Mouse (Mus musculus): ENCODE measurements at regions not wholly inside any gene's neighbourhood (a gene's known extent, or its start where the extent isn't known, plus 50 kb on each side); places are given as distances from the start of the nearest gene placed in this dataset.

- Histone ChIP-seq H3K27me3 (ENCODE audit: control insufficient read depth, insufficient read depth, insufficient read length) (no peaks in the 10 kb centered on the region), H3K79me3 (ENCODE audit: low read depth) (no peaks in the 10 kb centered on the region), H3K4me3 (ENCODE audit: insufficient read depth, poor library complexity, severe bottlenecking) (no peak overlapping the region), H3K36me3 (ENCODE audit: control insufficient read depth, insufficient read depth) (no peaks in the 10 kb centered on the region), H3ac (ENCODE audit: control insufficient read depth, insufficient read length, low read depth) (no peak overlapping the region), H3K79me2 (ENCODE audit: control insufficient read depth, insufficient read depth) (no peaks in the 10 kb centered on the region)
- TF ChIP-seq CTCF (IDR thresholded peaks at IDR 0.05; ENCODE audit: control insufficient read depth, insufficient read depth, insufficient read length) (no peak), USF1 (IDR thresholded peaks at IDR 0.05; ENCODE audit: low read depth) (no peak), MYOG (IDR thresholded peaks at IDR 0.05; ENCODE audit: control insufficient read depth, extremely low read depth, insufficient read length) (no peak), MAX (IDR thresholded peaks at IDR 0.05) (no peak), CEBPB (IDR thresholded peaks at IDR 0.05; ENCODE audit: low read depth) (no peak), MYOD1 (IDR thresholded peaks at IDR 0.05; ENCODE audit: control insufficient read depth, insufficient read length, low read depth) (no peak)
These were observed 952.2 kb upstream of the Gm8797 start for GRCm38 (mm10) chr3:4798366-4798765.

DNA sequence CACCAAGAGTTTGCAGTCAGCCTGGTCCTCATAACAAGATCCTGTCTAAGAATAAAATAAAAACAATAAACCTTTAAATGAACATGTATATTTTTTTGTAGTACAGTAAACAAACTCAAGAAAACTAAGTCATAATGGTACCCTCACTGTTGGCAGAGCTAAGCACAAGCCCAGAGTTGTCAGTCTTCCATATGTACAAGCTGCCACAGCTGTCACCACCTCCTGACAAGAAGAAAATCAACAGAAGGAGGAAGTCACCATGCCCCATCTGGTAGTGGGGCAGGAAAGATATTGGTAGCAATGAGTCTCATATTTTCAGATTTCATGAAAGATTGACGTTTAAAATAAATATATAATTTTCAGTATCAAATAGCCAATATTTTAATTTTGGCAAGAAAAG lies 916.1 kb upstream of the Gm8797 start:
- TF ChIP-seq MYOG (IDR thresholded peaks at IDR 0.05; ENCODE audit: control insufficient read depth, extremely low read depth, insufficient read length) (no peak), MAX (IDR thresholded peaks at IDR 0.05) (no peak), USF1 (IDR thresholded peaks at IDR 0.05; ENCODE audit: low read depth) (no peak), CTCF (IDR thresholded peaks at IDR 0.05; ENCODE audit: control insufficient read depth, insufficient read depth, insufficient read length) (no peak), FOSL1 (IDR thresholded peaks at IDR 0.05; ENCODE audit: insufficient read depth, low read length, poor library complexity, severe bottlenecking) (no peak), MYOD1 (IDR thresholded peaks at IDR 0.05; ENCODE audit: control insufficient read depth, insufficient read length, low read depth) (no peak), CEBPB (IDR thresholded peaks at IDR 0.05; ENCODE audit: low read depth) (no peak)
- H3K79me3 ChIP-seq (ENCODE audit: low read depth): no peaks in the 10 kb centered on the region
- H3K4me3 ChIP-seq (ENCODE audit: insufficient read depth, poor library complexity, severe bottlenecking): no peak overlapping the region
- no peaks in the 10 kb centered on the region for H3K79me2 ChIP-seq (ENCODE audit: control insufficient read depth, insufficient read depth)
- H3ac ChIP-seq (ENCODE audit: control insufficient read depth, insufficient read length, low read depth): no peak overlapping the region
- H3K36me3 ChIP-seq (ENCODE audit: control insufficient read depth, insufficient read depth): no peaks in the 10 kb centered on the region
- no peaks in the 10 kb centered on the region for H3K27me3 ChIP-seq (ENCODE audit: control insufficient read depth, insufficient read depth, insufficient read length)

DNA sequence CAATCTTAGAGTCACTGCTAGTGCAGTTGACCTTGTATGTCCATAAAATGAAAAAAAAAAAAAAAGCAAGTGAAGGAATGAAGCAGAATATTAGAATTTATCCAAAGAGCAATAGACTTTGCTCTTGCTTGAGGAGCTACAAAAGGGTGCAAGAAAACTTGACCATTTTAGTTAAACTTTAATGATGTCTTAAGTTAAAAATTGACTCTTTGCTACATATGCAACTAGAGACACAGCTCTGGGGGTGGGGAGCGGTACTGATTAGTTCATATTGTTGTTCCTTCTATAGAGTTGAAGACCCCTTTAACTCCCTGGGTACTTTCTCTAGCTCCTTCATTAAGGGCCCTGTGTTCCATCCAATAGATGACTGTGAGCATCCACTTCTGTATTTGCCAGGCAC lies 915.0 kb upstream of the Gm8797 start:
- H3K79me2 ChIP-seq (ENCODE audit: control insufficient read depth, insufficient read depth): no peaks in the 10 kb centered on the region
- no peak for TF ChIP-seq FOSL1 (IDR thresholded peaks at IDR 0.05; ENCODE audit: insufficient read depth, low read length, poor library complexity, severe bottlenecking)
- TF ChIP-seq MYOD1 (IDR thresholded peaks at IDR 0.05; ENCODE audit: control insufficient read depth, insufficient read length, low read depth): no peak
- TF ChIP-seq CEBPB (IDR thresholded peaks at IDR 0.05; ENCODE audit: low read depth): no peak
- TF ChIP-seq MAX (IDR thresholded peaks at IDR 0.05): no peak
- TF ChIP-seq MYOG (IDR thresholded peaks at IDR 0.05; ENCODE audit: control insufficient read depth, extremely low read depth, insufficient read length): no peak
- no peak for TF ChIP-seq CTCF (IDR thresholded peaks at IDR 0.05; ENCODE audit: control insufficient read depth, insufficient read depth, insufficient read length)
- TF ChIP-seq USF1 (IDR thresholded peaks at IDR 0.05; ENCODE audit: low read depth): no peak
- no peaks in the 10 kb centered on the region for H3K36me3 ChIP-seq (ENCODE audit: control insufficient read depth, insufficient read depth)
- H3K4me3 ChIP-seq (ENCODE audit: insufficient read depth, poor library complexity, severe bottlenecking): no peak overlapping the region
- no peaks in the 10 kb centered on the region for H3K27me3 ChIP-seq (ENCODE audit: control insufficient read depth, insufficient read depth, insufficient read length)
- no peak overlapping the region for H3ac ChIP-seq (ENCODE audit: control insufficient read depth, insufficient read length, low read depth)
- H3K79me3 ChIP-seq (ENCODE audit: low read depth): no peaks in the 10 kb centered on the region

- TF ChIP-seq CTCF (IDR thresholded peaks at IDR 0.05; ENCODE audit: control insufficient read depth, insufficient read depth, insufficient read length): no peak
- no peak for TF ChIP-seq FOSL1 (IDR thresholded peaks at IDR 0.05; ENCODE audit: insufficient read depth, low read length, poor library complexity, severe bottlenecking)
- TF ChIP-seq MYOG (IDR thresholded peaks at IDR 0.05; ENCODE audit: control insufficient read depth, extremely low read depth, insufficient read length): no peak
- no peak for TF ChIP-seq MYOD1 (IDR thresholded peaks at IDR 0.05; ENCODE audit: control insufficient read depth, insufficient read length, low read depth)
- TF ChIP-seq USF1 (IDR thresholded peaks at IDR 0.05; ENCODE audit: low read depth): no peak
- no peak for TF ChIP-seq MAX (IDR thresholded peaks at IDR 0.05)
- no peak for TF ChIP-seq CEBPB (IDR thresholded peaks at IDR 0.05; ENCODE audit: low read depth)
- Histone ChIP-seq H3K4me3 (ENCODE audit: insufficient read depth, poor library complexity, severe bottlenecking) (no peak overlapping the region), H3K27me3 (ENCODE audit: control insufficient read depth, insufficient read depth, insufficient read length) (no peaks in the 10 kb centered on the region), H3K79me3 (ENCODE audit: low read depth) (no peaks in the 10 kb centered on the region), H3ac (ENCODE audit: control insufficient read depth, insufficient read length, low read depth) (no peak overlapping the region), H3K36me3 (ENCODE audit: control insufficient read depth, insufficient read depth) (no peaks in the 10 kb centered on the region), H3K79me2 (ENCODE audit: control insufficient read depth, insufficient read depth) (no peaks in the 10 kb centered on the region)
These were observed 913.7 kb upstream of the Gm8797 start for GRCm38 (mm10) chr3:4836888-4837287.

DNA sequence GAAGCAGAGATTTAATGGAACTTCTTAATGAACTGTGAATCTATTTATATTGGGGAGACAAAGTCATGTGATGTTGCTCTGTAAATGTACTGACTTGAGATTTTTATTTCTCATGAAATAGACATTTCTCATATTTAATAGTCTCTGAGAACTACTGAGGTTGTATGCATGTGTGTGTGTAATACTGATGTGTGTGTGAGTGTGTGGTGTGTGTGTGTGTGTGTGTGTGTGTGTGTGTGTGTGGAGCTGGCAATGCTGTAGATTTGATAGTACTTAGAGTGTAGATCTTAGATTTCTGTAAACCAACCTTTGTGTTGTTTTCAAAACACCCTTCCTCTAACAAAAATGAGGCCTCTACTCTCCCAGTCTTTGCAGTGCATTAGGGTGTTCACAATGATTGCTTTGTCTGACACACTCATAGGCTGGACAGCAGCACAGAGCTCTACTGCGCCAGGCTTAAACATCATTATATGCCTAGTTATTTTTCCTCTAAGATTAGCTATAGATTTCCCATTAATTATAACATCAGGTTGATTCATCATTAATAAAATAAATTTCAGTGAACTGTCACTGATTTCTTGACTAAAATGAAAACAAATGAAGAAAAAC lies 895.5 kb upstream of the Gm8797 start:
- H3K27me3 ChIP-seq (ENCODE audit: control insufficient read depth, insufficient read depth, insufficient read length): no peaks in the 10 kb centered on the region
- H3K79me3 ChIP-seq (ENCODE audit: low read depth): no peaks in the 10 kb centered on the region
- no peaks in the 10 kb centered on the region for H3K36me3 ChIP-seq (ENCODE audit: control insufficient read depth, insufficient read depth)
- no peak overlapping the region for H3ac ChIP-seq (ENCODE audit: control insufficient read depth, insufficient read length, low read depth)
- H3K4me3 ChIP-seq (ENCODE audit: insufficient read depth, poor library complexity, severe bottlenecking): no peak overlapping the region
- TF ChIP-seq MYOD1 (IDR thresholded peaks at IDR 0.05; ENCODE audit: control insufficient read depth, insufficient read length, low read depth) (no peak), MYOG (IDR thresholded peaks at IDR 0.05; ENCODE audit: control insufficient read depth, extremely low read depth, insufficient read length) (no peak), CTCF (IDR thresholded peaks at IDR 0.05; ENCODE audit: control insufficient read depth, insufficient read depth, insufficient read length) (no peak), FOSL1 (IDR thresholded peaks at IDR 0.05; ENCODE audit: insufficient read depth, low read length, poor library complexity, severe bottlenecking) (no peak), CEBPB (IDR thresholded peaks at IDR 0.05; ENCODE audit: low read depth) (no peak)
- H3K79me2 ChIP-seq (ENCODE audit: control insufficient read depth, insufficient read depth): no peaks in the 10 kb centered on the region

GRCm38 (mm10) chr3:4856571-4856970 lies 894.0 kb upstream of the Gm8797 start:
- no peak for TF ChIP-seq CTCF (IDR thresholded peaks at IDR 0.05; ENCODE audit: control insufficient read depth, insufficient read depth, insufficient read length)
- TF ChIP-seq USF1 (IDR thresholded peaks at IDR 0.05; ENCODE audit: low read depth): no peak
- no peak for TF ChIP-seq FOSL1 (IDR thresholded peaks at IDR 0.05; ENCODE audit: insufficient read depth, low read length, poor library complexity, severe bottlenecking)
- no peak for TF ChIP-seq MAX (IDR thresholded peaks at IDR 0.05)
- TF ChIP-seq CEBPB (IDR thresholded peaks at IDR 0.05; ENCODE audit: low read depth): no peak
- no peak for TF ChIP-seq MYOG (IDR thresholded peaks at IDR 0.05; ENCODE audit: control insufficient read depth, extremely low read depth, insufficient read length)
- no peak for TF ChIP-seq MYOD1 (IDR thresholded peaks at IDR 0.05; ENCODE audit: control insufficient read depth, insufficient read length, low read depth)
- no peaks in the 10 kb centered on the region for H3K36me3 ChIP-seq (ENCODE audit: control insufficient read depth, insufficient read depth)
- H3ac ChIP-seq (ENCODE audit: control insufficient read depth, insufficient read length, low read depth): no peak overlapping the region
- H3K27me3 ChIP-seq (ENCODE audit: control insufficient read depth, insufficient read depth, insufficient read length): no peaks in the 10 kb centered on the region
- H3K79me3 ChIP-seq (ENCODE audit: low read depth): no peaks in the 10 kb centered on the region
- no peaks in the 10 kb centered on the region for H3K79me2 ChIP-seq (ENCODE audit: control insufficient read depth, insufficient read depth)
- H3K4me3 ChIP-seq (ENCODE audit: insufficient read depth, poor library complexity, severe bottlenecking): no peak overlapping the region
